Mouse (Mus musculus): ENCODE measurements at regions not wholly inside any gene's neighbourhood (a gene's known extent, or its start where the extent isn't known, plus 50 kb on each side); places are given as distances from the start of the nearest gene placed in this dataset.

GRCm38 (mm10) chrX:167105354-167105753 is 103.8 kb downstream of the Tmsb4x start:
- in situ Hi-C loops (cut with MboI; ENCODE audit: low sequenced_read_pairs in 2 of 2, unreplicated experiment in 2 of 2): no loop called here
- Histone ChIP-seq H3K36me3 (ENCODE audit: control insufficient read depth, insufficient read depth, low read length, poor library complexity, severe bottlenecking) (no peaks in the 10 kb centered on the region), H3K4me3 (ENCODE audit: insufficient read depth in 1 of 2, low read depth in 1 of 2, low read length in 2 of 2, poor library complexity in 1 of 2, severe bottlenecking in 1 of 2) (no peak overlapping the region), H3K9ac (ENCODE audit: insufficient read depth, low read depth, low read length, poor library complexity, severe bottlenecking) (no peak overlapping the region), H3K4me1 (ENCODE audit: control insufficient read depth in 2 of 2, insufficient read depth in 2 of 2, low read length in 2 of 2, poor library complexity in 1 of 2) (no peaks in the 10 kb centered on the region), H3K27ac (ENCODE audit: insufficient read depth, low read depth, low read length, poor library complexity, severe bottlenecking) (no peak overlapping the region), H3K9me3 (ENCODE audit: control insufficient read depth, insufficient read depth, low read depth, low read length) (no peaks in the 10 kb centered on the region)
- DNase-seq (ENCODE audit: low read depth, low spot score): no peak
- TF ChIP-seq CHD2 (IDR thresholded peaks at IDR 0.05; ENCODE audit: low read depth, low read length) (no peak), HCFC1 (IDR thresholded peaks at IDR 0.05; ENCODE audit: borderline replicate concordance, insufficient read depth, low read length) (no peak), ZC3H11A (IDR thresholded peaks at IDR 0.05; ENCODE audit: borderline replicate concordance, low read depth, low read length) (no peak), MAFK (IDR thresholded peaks at IDR 0.05; ENCODE audit: insufficient read depth, low read depth, low read length) (no peak), ZNF384 (IDR thresholded peaks at IDR 0.05; ENCODE audit: low read depth, low read length) (no peak)

DNA sequence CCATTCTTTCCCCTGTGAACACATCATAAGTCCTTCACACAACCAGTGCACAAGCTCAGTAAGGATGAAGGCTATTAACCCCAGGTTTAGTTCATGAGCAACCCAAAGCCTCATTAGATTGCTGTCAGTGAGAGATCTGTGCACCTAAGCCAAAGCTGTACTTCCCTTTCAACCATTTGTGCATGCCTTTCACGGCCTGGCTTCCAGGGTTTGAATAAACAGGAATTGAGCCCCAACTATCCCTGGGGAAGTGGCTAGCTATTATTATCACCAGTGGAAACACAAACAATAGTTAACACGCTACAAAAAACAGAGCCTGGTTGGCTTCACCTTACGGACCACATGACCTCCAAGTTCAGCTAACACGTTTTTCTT is 104.9 kb downstream of the Tmsb4x start:
- Histone ChIP-seq H3K9me3 (ENCODE audit: control insufficient read depth, insufficient read depth, low read depth, low read length) (no peaks in the 10 kb centered on the region), H3K9ac (ENCODE audit: insufficient read depth, low read depth, low read length, poor library complexity, severe bottlenecking) (no peak overlapping the region), H3K4me3 (ENCODE audit: insufficient read depth in 1 of 2, low read depth in 1 of 2, low read length in 2 of 2, poor library complexity in 1 of 2, severe bottlenecking in 1 of 2) (no peak overlapping the region), H3K4me1 (ENCODE audit: control insufficient read depth in 2 of 2, insufficient read depth in 2 of 2, low read length in 2 of 2, poor library complexity in 1 of 2) (no peaks in the 10 kb centered on the region), H3K36me3 (ENCODE audit: control insufficient read depth, insufficient read depth, low read length, poor library complexity, severe bottlenecking) (no peaks in the 10 kb centered on the region), H3K27ac (ENCODE audit: insufficient read depth, low read depth, low read length, poor library complexity, severe bottlenecking) (no peak overlapping the region)
- in situ Hi-C loops (cut with MboI; ENCODE audit: low sequenced_read_pairs in 2 of 2, unreplicated experiment in 2 of 2): no loop called here
- DNase-seq (ENCODE audit: low read depth, low spot score): no peak
- TF ChIP-seq CHD2 (IDR thresholded peaks at IDR 0.05; ENCODE audit: low read depth, low read length) (no peak), ZC3H11A (IDR thresholded peaks at IDR 0.05; ENCODE audit: borderline replicate concordance, low read depth, low read length) (no peak), HCFC1 (IDR thresholded peaks at IDR 0.05; ENCODE audit: borderline replicate concordance, insufficient read depth, low read length) (no peak), ZNF384 (IDR thresholded peaks at IDR 0.05; ENCODE audit: low read depth, low read length) (no peak), MAFK (IDR thresholded peaks at IDR 0.05; ENCODE audit: insufficient read depth, low read depth, low read length) (no peak)

DNA sequence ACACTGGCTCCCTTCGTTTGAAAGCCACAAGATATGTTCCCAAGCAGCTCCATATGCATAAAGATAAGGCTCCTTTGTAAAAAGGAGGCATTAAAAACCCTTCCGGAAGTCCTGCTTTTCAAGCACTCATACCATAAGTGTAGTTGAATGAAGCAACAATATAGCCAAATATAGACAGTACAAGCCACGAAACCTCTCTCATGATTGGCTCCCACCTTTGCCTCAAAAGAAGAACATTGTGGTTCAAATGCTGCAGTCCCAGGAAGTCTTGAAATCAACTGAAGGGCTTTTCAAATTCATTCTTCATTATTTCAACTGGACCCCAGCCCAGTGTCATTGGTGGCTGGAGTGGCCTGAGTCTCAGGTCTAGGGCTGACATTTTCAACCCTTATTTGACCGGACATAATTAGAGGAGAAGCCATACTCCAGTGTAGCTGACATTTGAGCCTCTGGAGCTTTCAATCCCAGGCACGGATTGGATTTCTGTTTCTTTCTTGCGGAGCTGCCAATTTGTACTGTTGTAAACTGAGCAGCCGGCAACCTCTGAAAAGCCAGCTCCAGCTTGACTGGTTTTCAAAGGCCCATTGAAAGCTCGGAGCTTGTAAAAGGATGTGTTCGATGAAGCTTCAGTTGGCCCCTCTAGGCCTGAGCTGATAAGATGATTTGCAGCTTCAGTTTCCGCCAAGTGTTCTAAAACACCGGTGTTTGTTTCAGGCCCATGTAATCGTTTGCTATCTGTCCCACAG is 105.4 kb downstream of the Tmsb4x start:
- no peak overlapping the region for H3K4me3 ChIP-seq (ENCODE audit: insufficient read depth in 1 of 2, low read depth in 1 of 2, low read length in 2 of 2, poor library complexity in 1 of 2, severe bottlenecking in 1 of 2)
- no peak overlapping the region for H3K27ac ChIP-seq (ENCODE audit: insufficient read depth, low read depth, low read length, poor library complexity, severe bottlenecking)
- H3K9me3 ChIP-seq (ENCODE audit: control insufficient read depth, insufficient read depth, low read depth, low read length): no peaks in the 10 kb centered on the region
- H3K36me3 ChIP-seq (ENCODE audit: control insufficient read depth, insufficient read depth, low read length, poor library complexity, severe bottlenecking): no peaks in the 10 kb centered on the region
- TF ChIP-seq HCFC1 (IDR thresholded peaks at IDR 0.05; ENCODE audit: borderline replicate concordance, insufficient read depth, low read length) (no peak), MAFK (IDR thresholded peaks at IDR 0.05; ENCODE audit: insufficient read depth, low read depth, low read length) (no peak), ZNF384 (IDR thresholded peaks at IDR 0.05; ENCODE audit: low read depth, low read length) (no peak), CHD2 (IDR thresholded peaks at IDR 0.05; ENCODE audit: low read depth, low read length) (no peak), ZC3H11A (IDR thresholded peaks at IDR 0.05; ENCODE audit: borderline replicate concordance, low read depth, low read length) (no peak)
- no peak overlapping the region for H3K9ac ChIP-seq (ENCODE audit: insufficient read depth, low read depth, low read length, poor library complexity, severe bottlenecking)
- no peaks in the 10 kb centered on the region for H3K4me1 ChIP-seq (ENCODE audit: control insufficient read depth in 2 of 2, insufficient read depth in 2 of 2, low read length in 2 of 2, poor library complexity in 1 of 2)
- no peak for DNase-seq (ENCODE audit: low read depth, low spot score)
- in situ Hi-C loops (cut with MboI; ENCODE audit: low sequenced_read_pairs in 2 of 2, unreplicated experiment in 2 of 2): no loop called here

DNA sequence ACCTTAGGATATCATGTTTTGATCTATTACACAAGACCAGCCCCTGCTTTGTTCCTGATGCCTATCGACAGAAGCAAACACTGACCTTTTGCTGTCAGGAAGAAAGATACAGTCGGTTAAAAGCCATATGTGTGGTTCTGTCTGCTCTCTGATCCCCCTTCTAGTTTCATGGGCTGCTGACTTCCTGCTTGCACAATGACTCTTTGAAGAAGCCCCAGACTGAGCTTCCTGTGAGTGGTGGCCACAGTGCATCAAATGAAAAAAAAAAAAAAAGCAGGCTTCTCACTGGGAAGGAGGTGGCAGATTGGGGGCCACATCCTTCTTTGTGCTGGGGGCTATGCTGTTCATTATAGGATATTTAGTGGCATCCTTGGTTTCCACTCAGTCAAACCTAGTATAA is 107.2 kb downstream of the Tmsb4x start:
- no peak overlapping the region for H3K27ac ChIP-seq (ENCODE audit: insufficient read depth, low read depth, low read length, poor library complexity, severe bottlenecking)

More for the DNA sequence above, 107.2 kb downstream of the Tmsb4x start:
- TF ChIP-seq ZNF384 (IDR thresholded peaks at IDR 0.05; ENCODE audit: low read depth, low read length): no peak
- no peak for TF ChIP-seq CHD2 (IDR thresholded peaks at IDR 0.05; ENCODE audit: low read depth, low read length)
- no peak for TF ChIP-seq HCFC1 (IDR thresholded peaks at IDR 0.05; ENCODE audit: borderline replicate concordance, insufficient read depth, low read length)
- no peak for TF ChIP-seq MAFK (IDR thresholded peaks at IDR 0.05; ENCODE audit: insufficient read depth, low read depth, low read length)
- no peak for TF ChIP-seq ZC3H11A (IDR thresholded peaks at IDR 0.05; ENCODE audit: borderline replicate concordance, low read depth, low read length)
- Histone ChIP-seq H3K9ac (ENCODE audit: insufficient read depth, low read depth, low read length, poor library complexity, severe bottlenecking) (no peak overlapping the region), H3K36me3 (ENCODE audit: control insufficient read depth, insufficient read depth, low read length, poor library complexity, severe bottlenecking) (no peaks in the 10 kb centered on the region), H3K4me3 (ENCODE audit: insufficient read depth in 1 of 2, low read depth in 1 of 2, low read length in 2 of 2, poor library complexity in 1 of 2, severe bottlenecking in 1 of 2) (no peak overlapping the region), H3K9me3 (ENCODE audit: control insufficient read depth, insufficient read depth, low read depth, low read length) (no peaks in the 10 kb centered on the region), H3K4me1 (ENCODE audit: control insufficient read depth in 2 of 2, insufficient read depth in 2 of 2, low read length in 2 of 2, poor library complexity in 1 of 2) (no peaks in the 10 kb centered on the region)
- in situ Hi-C loops (cut with MboI; ENCODE audit: low sequenced_read_pairs in 2 of 2, unreplicated experiment in 2 of 2): no loop called here
- no peak for DNase-seq (ENCODE audit: low read depth, low spot score)

Measured in ES-E14 (cell line).